Mouse (Mus musculus) regulatory T cell (primary cell): ENCODE data around the gene Sohlh1.
"Not testable (repeated sequence)": the region's sequence is repeated elsewhere in the genome, so short reads cannot be mapped to it uniquely, and the experiment has no call there.

Experiments used
- in situ Hi-C: fragments of 300-600 bp; cut with MboI, MseI; formaldehyde crosslinking; loops from one replicate; pipeline ENCODE4 v1.15.1; 2025; ENCODE audit warnings: high pct_unique_total_duplicates

Sohlh1 gene

GRCm38 (mm10) chr2:25842161-25842560, 4.9 kb downstream of the Sohlh1 start:
- in situ Hi-C loops: no loop called here

GRCm38 (mm10) chr2:25836291-25836690, 10.8 kb downstream of the Sohlh1 start:
- in situ Hi-C loops: no loop called here

- in situ Hi-C loops: loop anchor here (5.0 kb wide), 1 partner anchor 93 kb away; the partner anchor contains the start of gene Obp2b
Measured at GRCm38 (mm10) chr2:25830786-25831185, 16.3 kb downstream of the Sohlh1 start.

- in situ Hi-C loops: loop anchor here (5.0 kb wide), 2 partner anchors 176 to 956 kb away; partner anchors contain the start of gene Lcn8
Measured at GRCm38 (mm10) chr2:25828344-25828947, 18.6 kb downstream of the Sohlh1 start.

GRCm38 (mm10) chr2:25824751-25825150, 22.3 kb downstream of the Sohlh1 start:
- in situ Hi-C loops: loop anchor here (5.0 kb wide), 2 partner anchors 172 to 952 kb away; partner anchors contain the start of gene Lcn8

GRCm38 (mm10) chr2:25822806-25823205, 24.2 kb downstream of the Sohlh1 start, which contains the start of gene Lcn9:
Gene Lcn9, plus strand, starts transcription at chr2:25823153.
- in situ Hi-C loops: no loop called here

- in situ Hi-C loops: not testable (repeated sequence)
Measured at GRCm38 (mm10) chr2:25815748-25816147, 31.3 kb downstream of the Sohlh1 start, which contains the start of gene Glt6d1. Gene Glt6d1, minus strand, starts transcription at chr2:25815848.

- in situ Hi-C loops: no loop called here
Measured at GRCm38 (mm10) chr2:25813364-25813763, 33.7 kb downstream of the Sohlh1 start.

- in situ Hi-C loops: no loop called here
Measured at GRCm38 (mm10) chr2:25811711-25812110, 35.3 kb downstream of the Sohlh1 start.

- in situ Hi-C loops: no loop called here
Measured at GRCm38 (mm10) chr2:25798065-25798464, 49.0 kb downstream of the Sohlh1 start.

GRCm38 (mm10) chr2:25797635-25798034, 49.4 kb downstream of the Sohlh1 start:
- in situ Hi-C loops: no loop called here
